Mouse (Mus musculus): ENCODE results near the gene Copz1. TPM values are rescaled to one million over a fixed set of nuclear protein-coding genes. Genes with fewer than 3 reads are reported as not detected.

The Copz1 gene
- total and polyA plus RNA-seq, 3 experiments = 80.0 to 271 (median 148) TPM

DNA sequence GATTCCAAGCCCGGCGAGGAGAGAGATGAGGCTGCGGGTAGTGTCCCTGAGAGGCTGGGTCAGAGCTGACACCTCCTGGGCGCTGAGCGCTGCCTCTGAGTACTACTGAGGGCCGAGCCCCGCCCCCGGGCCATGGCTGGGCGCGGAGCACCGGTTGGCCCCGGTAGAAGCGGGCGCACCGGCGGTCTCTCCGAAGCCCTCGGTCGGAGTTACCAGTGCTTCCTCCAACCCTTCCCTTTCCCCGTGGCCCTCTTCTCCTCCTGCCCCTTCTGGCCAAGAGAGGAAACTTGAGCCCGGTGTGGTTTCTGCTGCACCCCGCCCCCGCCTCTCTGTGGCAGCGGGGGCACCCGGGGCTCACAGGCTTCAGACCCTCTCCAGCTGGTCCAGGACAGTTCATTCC, 17.3 kb upstream of the Copz1 start:
- Histone ChIP-seq H3K27me3 (replicated peaks) (no peaks in the 10 kb centered on the region), H3K4me2 (ENCODE audit: insufficient read depth, low read depth, poor library complexity, severe bottlenecking) (no peak overlapping the region), H3K9ac (ENCODE audit: insufficient read depth, low read depth) (no peak overlapping the region), H3K79me2 (replicated peaks; ENCODE audit: control insufficient read depth, extremely low read depth, insufficient read depth, poor library complexity, severe bottlenecking) (no peaks in the 10 kb centered on the region), H3K27ac (ENCODE audit: insufficient read depth, low read depth) (no peak overlapping the region), H3K4me1 (ENCODE audit: control insufficient read depth in 1 of 2, insufficient read depth in 2 of 2) (peaks cover 9 to 18% of the 10 kb centered on the region in 2 experiments), H3K4me3 (replicated peaks in 1 of 3; ENCODE audit: low read depth in 2 of 3, low read length in 2 of 3, poor library complexity in 1 of 3) (no peak overlapping the region), H3K9me3 (replicated peaks; ENCODE audit: low read length) (no peaks in the 10 kb centered on the region), H3K36me3 (replicated peaks in 1 of 2; ENCODE audit: control insufficient read depth in 1 of 2, insufficient read depth in 1 of 2, low read length in 1 of 2) (peaks cover 0 to 25% of the 10 kb centered on the region in 2 experiments)
- dilution Hi-C loops (cut with MboI; ENCODE audit: extremely low pct_ligation_motif_present, extremely low pct_unique_long_range_greater_than_20kb, low sequenced_read_pairs) (no loop called here), in situ Hi-C loops (cut with MboI; ENCODE audit: low pct_ligation_motif_present, low pct_unique_long_range_greater_than_20kb, low sequenced_read_pairs) (no loop called here)
- TF ChIP-seq GABPA (IDR thresholded peaks at IDR 0.05; ENCODE audit: insufficient replicate concordance, low read depth, low read length) (no peak), MYC (IDR thresholded peaks at IDR 0.05; ENCODE audit: low read depth, low read length) (no peak), SMC3 (IDR thresholded peaks at IDR 0.05; ENCODE audit: low read depth, low read length) (no peak), SIN3A (IDR thresholded peaks at IDR 0.05; ENCODE audit: low read length) (no peak), NELFE (IDR thresholded peaks at IDR 0.05; ENCODE audit: low read depth, low read length) (no peak), EP300 (IDR thresholded peaks at IDR 0.05; ENCODE audit: low read length) (no peak), MAZ (IDR thresholded peaks at IDR 0.05; ENCODE audit: low read depth, low read length) (no peak), HCFC1 (IDR thresholded peaks at IDR 0.05; ENCODE audit: low read depth, low read length) (no peak), UBTF (IDR thresholded peaks at IDR 0.05; ENCODE audit: low read depth, low read length) (no peak), ZNF384 (IDR thresholded peaks at IDR 0.05; ENCODE audit: low read depth, low read length) (no peak), MAX (IDR thresholded peaks at IDR 0.05; ENCODE audit: low read length) (no peak), ELF1 (IDR thresholded peaks at IDR 0.05; ENCODE audit: low read depth, low read length) (no peak), TCF12 (IDR thresholded peaks at IDR 0.05; ENCODE audit: low read depth, low read length) (no peak), POLR2AphosphoS2 (IDR thresholded peaks at IDR 0.05; ENCODE audit: low read depth, low read length) (no peak), RCOR1 (conservative IDR thresholded peaks at IDR 0.05; ENCODE audit: low read depth, low read length) (no peak)
- no peak for DNase-seq (ENCODE audit: extremely low read depth)

DNA sequence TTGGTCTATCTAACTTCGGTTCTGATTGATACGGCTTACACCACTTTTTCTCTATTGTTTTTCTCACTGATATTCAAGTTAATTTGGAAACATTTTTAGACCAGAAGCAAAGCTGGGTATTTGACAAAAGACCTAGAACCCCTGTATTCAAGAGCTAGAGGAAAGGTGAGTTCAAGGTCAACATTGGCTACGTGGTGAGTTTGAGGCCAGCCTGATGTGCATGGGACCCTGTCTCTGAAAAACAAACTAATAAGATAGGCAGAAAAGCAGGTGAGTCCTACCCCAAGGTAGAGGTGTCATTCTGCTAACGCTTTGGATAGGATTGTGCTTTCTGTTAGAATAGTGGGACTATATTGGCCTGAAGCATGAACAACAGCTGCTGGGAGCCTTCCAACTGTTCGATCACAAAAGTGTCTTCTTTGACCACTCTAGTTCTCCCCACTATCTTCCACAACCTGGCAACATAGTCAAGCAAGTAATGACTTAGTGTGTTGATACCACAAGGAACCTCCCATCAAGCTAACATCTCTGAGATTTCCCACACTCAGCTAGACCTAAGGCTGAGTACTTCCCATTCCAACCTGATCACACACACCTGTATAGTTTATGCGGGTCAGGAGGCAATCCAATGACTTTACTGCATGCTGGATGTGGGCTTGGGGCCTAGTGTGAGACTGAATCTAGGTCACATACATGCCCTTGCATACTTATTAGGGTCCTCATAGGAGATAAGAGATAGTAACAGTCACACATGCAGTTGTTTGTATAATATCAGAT, 16.1 kb upstream of the Copz1 start:
- in situ Hi-C loops (cut with MboI; ENCODE audit: low pct_ligation_motif_present, low pct_unique_long_range_greater_than_20kb, low sequenced_read_pairs) (no loop called here), dilution Hi-C loops (cut with MboI; ENCODE audit: extremely low pct_ligation_motif_present, extremely low pct_unique_long_range_greater_than_20kb, low sequenced_read_pairs) (no loop called here)
- Histone ChIP-seq H3K9ac (ENCODE audit: insufficient read depth, low read depth) (no peak overlapping the region), H3K27me3 (replicated peaks) (no peaks in the 10 kb centered on the region), H3K4me2 (ENCODE audit: insufficient read depth, low read depth, poor library complexity, severe bottlenecking) (no peak overlapping the region), H3K79me2 (replicated peaks; ENCODE audit: control insufficient read depth, extremely low read depth, insufficient read depth, poor library complexity, severe bottlenecking) (no peaks in the 10 kb centered on the region), H3K36me3 (replicated peaks in 1 of 2; ENCODE audit: control insufficient read depth in 1 of 2, insufficient read depth in 1 of 2, low read length in 1 of 2) (peaks cover 0 to 14% of the 10 kb centered on the region in 2 experiments), H3K4me1 (ENCODE audit: control insufficient read depth in 1 of 2, insufficient read depth in 2 of 2) (peaks cover 9 to 18% of the 10 kb centered on the region in 2 experiments), H3K4me3 (replicated peaks in 1 of 3; ENCODE audit: low read depth in 2 of 3, low read length in 2 of 3, poor library complexity in 1 of 3) (no peak overlapping the region), H3K27ac (ENCODE audit: insufficient read depth, low read depth) (no peak overlapping the region), H3K9me3 (replicated peaks; ENCODE audit: low read length) (no peaks in the 10 kb centered on the region)
- no peak for TF ChIP-seq TCF12 (IDR thresholded peaks at IDR 0.05; ENCODE audit: low read depth, low read length)
- no peak for TF ChIP-seq RCOR1 (conservative IDR thresholded peaks at IDR 0.05; ENCODE audit: low read depth, low read length)
- TF ChIP-seq KAT2A (IDR thresholded peaks at IDR 0.05; ENCODE audit: insufficient replicate concordance, low read length) = no peak
- no peak for TF ChIP-seq MXI1 (IDR thresholded peaks at IDR 0.05; ENCODE audit: low read depth, low read length)
- TF ChIP-seq USF1 (IDR thresholded peaks at IDR 0.05; ENCODE audit: low read depth, low read length) = no peak
- no peak for TF ChIP-seq JUN (IDR thresholded peaks at IDR 0.05; ENCODE audit: insufficient read depth, low read depth, low read length)
- no peak for TF ChIP-seq MAX (IDR thresholded peaks at IDR 0.05; ENCODE audit: low read length)
- TF ChIP-seq ZMIZ1 (IDR thresholded peaks at IDR 0.05; ENCODE audit: low read depth, low read length) = no peak
- TF ChIP-seq MEF2A (IDR thresholded peaks at IDR 0.05; ENCODE audit: borderline replicate concordance, low read depth, low read length) = no peak
- TF ChIP-seq MAFK (IDR thresholded peaks at IDR 0.05; ENCODE audit: insufficient replicate concordance, low read length) = no peak
- no peak for TF ChIP-seq IRF4 (IDR thresholded peaks at IDR 0.05; ENCODE audit: low read depth, low read length)
- no peak for TF ChIP-seq EP300 (IDR thresholded peaks at IDR 0.05; ENCODE audit: low read length)
- no peak for TF ChIP-seq MYC (IDR thresholded peaks at IDR 0.05; ENCODE audit: low read depth, low read length)
- TF ChIP-seq PAX5 (IDR thresholded peaks at IDR 0.05; ENCODE audit: low read length) = no peak
- TF ChIP-seq CTCF (conservative IDR thresholded peaks at IDR 0.05 in 1 of 2, IDR thresholded peaks at IDR 0.05 in 1 of 2; ENCODE audit: low read depth in 2 of 2, low read length in 2 of 2) = no peak
- no peak for TF ChIP-seq CHD2 (IDR thresholded peaks at IDR 0.05; ENCODE audit: low read length)
- TF ChIP-seq NRF1 (IDR thresholded peaks at IDR 0.05; ENCODE audit: low read depth, low read length) = no peak
- no peak for DNase-seq (ENCODE audit: extremely low read depth)
